Mouse (Mus musculus): ENCODE results near the gene Apoc4. TPM values are rescaled to one million over a fixed set of nuclear protein-coding genes. Genes with fewer than 3 reads are reported as not detected.

Apoc4 gene
- polyA plus RNA-seq, 1 experiment from 2014 or later = 0.08 TPM

DNA sequence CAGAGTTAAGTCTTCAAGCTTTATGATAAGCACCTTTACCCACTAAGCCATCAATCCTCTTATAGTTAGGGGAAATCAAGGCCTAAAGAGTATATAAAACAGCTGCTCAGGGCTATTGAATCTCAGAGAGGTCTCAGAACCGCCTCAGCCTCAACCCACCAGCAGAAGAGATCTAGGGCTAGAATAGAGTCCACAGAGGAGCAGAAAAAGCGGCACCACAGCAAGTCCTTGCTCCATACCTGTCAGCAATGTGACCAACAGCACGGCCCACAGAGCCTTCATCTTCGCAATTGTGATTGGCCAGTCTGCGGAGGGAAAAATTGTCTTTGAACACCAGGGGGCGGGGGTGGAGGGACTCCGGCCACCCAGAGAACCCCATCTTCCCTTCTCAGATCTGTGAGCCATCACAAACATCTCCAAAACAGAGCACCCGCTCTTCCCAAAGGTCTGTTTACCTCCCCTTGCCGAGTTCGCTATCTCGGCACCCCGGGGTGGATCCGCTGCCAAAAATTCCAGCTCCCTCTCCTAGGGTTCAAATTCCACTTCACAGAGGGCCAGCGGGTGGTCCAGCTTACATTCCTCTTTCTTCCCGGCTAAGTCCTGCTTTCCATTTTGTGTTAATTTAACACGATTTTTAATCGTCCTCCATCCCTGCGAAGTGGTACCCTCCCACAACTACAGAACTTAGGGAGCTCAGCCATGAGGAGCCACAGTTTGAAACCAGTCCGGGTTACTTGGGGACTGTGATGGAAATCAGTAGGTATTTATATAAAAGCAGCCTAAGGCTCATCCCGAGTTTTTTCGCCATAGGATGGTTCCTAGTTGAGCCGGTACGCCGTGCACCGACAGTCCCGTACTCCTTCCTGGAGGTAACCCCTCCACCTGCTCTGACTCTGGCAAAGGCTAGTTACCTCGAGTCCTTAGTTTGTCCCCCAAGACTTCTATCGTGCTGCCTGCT lies 16.9 kb upstream of the Apoc4 start:
- peaks cover 24% of the 10 kb centered on the region for H3K36me3 ChIP-seq
- no peak overlapping the region for H3K27ac ChIP-seq (replicated peaks)
- H3K27me3 ChIP-seq = peaks cover 4% of the 10 kb centered on the region; the same call in 1 of the 2 replicates
- peak overlapping the region; percentile 60 for H3K4me2 ChIP-seq
- peak overlapping the region; percentile 35 for H3K4me3 ChIP-seq
- ATAC-seq (ENCODE audit: low read depth) = peak; percentile 3; the same call in 1 of the 2 replicates
- H3K4me1 ChIP-seq (replicated peaks) = peaks cover 31% of the 10 kb centered on the region
- no peaks in the 10 kb centered on the region for H3K9me3 ChIP-seq
- H3K9ac ChIP-seq = peak overlapping the region; percentile 69
- 3% methylated on average over 28 of the region's 28 CpGs for WGBS

DNA sequence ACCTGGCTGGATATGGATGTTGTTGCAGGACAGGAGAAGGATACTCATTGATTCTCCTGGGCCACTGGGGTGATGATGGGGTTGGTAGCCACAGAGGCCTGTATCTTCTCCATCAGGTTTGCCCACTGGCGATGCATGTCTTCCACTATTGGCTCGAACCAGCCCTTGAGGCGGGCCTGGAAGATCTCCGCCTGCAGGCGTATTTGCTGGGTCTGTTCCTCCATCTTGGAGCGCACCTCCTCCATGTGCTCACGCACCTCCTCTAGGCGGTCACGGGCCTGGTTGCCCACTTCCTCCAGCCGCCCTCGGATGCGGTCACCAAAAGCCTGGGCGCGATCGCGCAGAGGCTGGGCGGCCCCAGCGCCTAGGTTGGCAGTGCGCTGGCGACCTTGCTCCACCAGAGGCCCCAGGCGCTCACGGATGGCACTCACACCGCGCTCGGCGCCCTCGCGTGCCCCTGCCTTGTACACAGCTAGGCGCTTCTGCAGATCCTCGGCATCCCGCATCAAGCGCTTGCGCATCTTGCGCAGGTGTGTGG lies 15.1 kb upstream of the Apoc4 start:
- Histone ChIP-seq H3K9me3 (no peaks in the 10 kb centered on the region), H3K27me3 (peaks cover 4% of the 10 kb centered on the region; the same call in 1 of the 2 replicates), H3K27ac (replicated peaks) (no peak overlapping the region), H3K36me3 (peaks cover 11% of the 10 kb centered on the region), H3K4me1 (replicated peaks) (peaks cover 36% of the 10 kb centered on the region), H3K9ac (no peak overlapping the region), H3K4me2 (no peak overlapping the region), H3K4me3 (no peak overlapping the region)
- ATAC-seq (ENCODE audit: low read depth) = no peak
- WGBS = 95% methylated on average over 34 of the region's 34 CpGs

DNA sequence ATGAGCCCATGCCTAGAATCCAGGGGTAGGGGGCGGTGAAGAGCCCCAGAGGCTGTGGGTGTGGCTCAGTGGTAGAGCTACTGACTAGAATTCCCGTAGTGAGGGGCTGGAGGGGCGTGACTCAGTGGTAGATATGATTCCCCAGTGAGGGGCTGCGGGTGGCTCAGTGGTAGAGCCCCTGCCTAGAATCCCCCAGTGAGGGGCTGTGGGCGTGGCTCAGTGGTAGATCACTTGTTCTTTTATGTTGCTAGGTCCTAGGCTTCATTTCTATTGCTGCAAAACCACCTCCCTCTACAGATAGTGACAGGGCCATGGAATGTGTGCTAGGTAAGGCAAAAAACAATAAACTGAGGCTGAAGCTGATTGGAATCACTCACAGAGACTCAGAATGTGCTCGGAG lies 14.6 kb upstream of the Apoc4 start:
- Histone ChIP-seq H3K27me3 (peaks cover 4% of the 10 kb centered on the region; the same call in 1 of the 2 replicates), H3K27ac (replicated peaks) (no peak overlapping the region), H3K4me2 (no peak overlapping the region), H3K9me3 (no peaks in the 10 kb centered on the region), H3K4me3 (no peak overlapping the region), H3K9ac (no peak overlapping the region), H3K4me1 (replicated peaks) (peaks cover 35% of the 10 kb centered on the region), H3K36me3 (peaks cover 11% of the 10 kb centered on the region)
- WGBS = 88% methylated on average over 6 of the region's 6 CpGs
- no peak for ATAC-seq (ENCODE audit: low read depth)

DNA sequence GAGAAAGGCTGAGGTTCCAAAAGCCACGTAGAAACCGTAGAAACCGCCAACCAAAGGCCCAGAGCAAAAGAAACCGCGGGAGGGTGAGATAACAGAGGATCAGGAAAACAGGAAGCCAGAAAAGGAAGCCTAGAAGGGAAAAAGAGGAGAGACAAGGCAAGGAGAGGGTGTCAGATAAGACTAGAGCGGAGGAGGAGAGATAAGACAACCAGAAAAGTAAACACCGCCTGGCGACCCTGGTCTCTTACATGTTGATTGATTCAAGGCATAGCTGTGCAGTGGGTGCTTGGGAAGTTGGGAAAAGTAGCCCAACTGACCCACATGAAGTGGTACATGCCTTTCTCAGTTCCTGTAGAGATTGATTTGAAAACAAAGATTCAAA lies 13.9 kb upstream of the Apoc4 start:
- H3K27ac ChIP-seq (replicated peaks) = no peak overlapping the region
- H3K9ac ChIP-seq = no peak overlapping the region
- no peak overlapping the region for H3K4me2 ChIP-seq
- H3K4me3 ChIP-seq = no peak overlapping the region
- H3K36me3 ChIP-seq = peaks cover 11% of the 10 kb centered on the region
- no peaks in the 10 kb centered on the region for H3K9me3 ChIP-seq
- H3K4me1 ChIP-seq (replicated peaks) = peaks cover 28% of the 10 kb centered on the region
- no peak for ATAC-seq (ENCODE audit: low read depth)
- 58% methylated on average over 8 of the region's 8 CpGs for WGBS
- peaks cover 4% of the 10 kb centered on the region; the same call in 1 of the 2 replicates for H3K27me3 ChIP-seq

DNA sequence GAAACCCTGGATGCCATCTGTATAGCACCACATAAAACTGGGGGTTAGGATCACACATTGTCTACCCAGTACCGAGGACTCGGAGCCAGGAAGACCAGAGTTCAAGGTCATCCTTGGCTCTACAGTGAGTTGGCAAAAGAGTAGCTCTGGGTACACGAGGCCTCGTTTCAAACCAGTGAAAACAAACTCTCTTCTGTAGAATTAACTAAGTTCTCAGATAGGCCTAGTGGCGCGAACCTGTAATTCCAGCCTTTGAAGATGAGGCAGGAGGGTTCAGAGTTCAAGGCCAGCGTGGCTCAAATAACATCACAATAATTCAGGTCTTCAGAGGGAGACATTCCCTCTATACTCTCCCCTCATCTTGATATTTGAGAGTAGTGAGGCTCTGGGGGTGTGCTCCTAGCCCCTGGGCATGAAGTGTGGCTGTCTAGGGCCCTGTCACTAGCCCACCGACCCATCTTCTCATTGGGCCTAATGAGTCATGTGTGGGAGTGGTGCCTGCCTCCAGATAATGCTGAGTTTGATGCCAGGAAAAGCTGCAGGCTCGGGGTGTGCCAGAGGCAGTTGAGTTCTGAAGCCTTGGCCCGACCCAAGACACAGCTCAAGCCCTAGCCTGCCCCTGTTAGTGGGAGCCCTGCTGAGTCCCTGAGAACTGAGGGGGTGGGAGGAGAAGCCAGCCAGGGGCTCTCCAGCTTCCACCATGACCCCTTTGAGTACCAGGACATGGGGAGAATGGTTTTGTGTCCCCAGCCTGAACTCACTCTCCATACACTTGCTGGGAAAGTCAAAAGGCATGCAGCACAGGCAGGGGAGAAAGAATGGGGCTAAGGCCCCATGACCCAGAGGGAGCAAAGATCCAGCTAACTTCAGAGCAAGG lies 13.3 kb upstream of the Apoc4 start:
- Histone ChIP-seq H3K4me1 (replicated peaks) (peaks cover 26% of the 10 kb centered on the region), H3K36me3 (peaks cover 11% of the 10 kb centered on the region), H3K27ac (replicated peaks) (no peak overlapping the region), H3K9ac (no peak overlapping the region), H3K4me2 (no peak overlapping the region), H3K27me3 (peaks cover 4% of the 10 kb centered on the region; the same call in 1 of the 2 replicates), H3K4me3 (no peak overlapping the region), H3K9me3 (no peaks in the 10 kb centered on the region)
- 87% methylated on average over 10 of the region's 10 CpGs for WGBS
- no peak for ATAC-seq (ENCODE audit: low read depth)

DNA sequence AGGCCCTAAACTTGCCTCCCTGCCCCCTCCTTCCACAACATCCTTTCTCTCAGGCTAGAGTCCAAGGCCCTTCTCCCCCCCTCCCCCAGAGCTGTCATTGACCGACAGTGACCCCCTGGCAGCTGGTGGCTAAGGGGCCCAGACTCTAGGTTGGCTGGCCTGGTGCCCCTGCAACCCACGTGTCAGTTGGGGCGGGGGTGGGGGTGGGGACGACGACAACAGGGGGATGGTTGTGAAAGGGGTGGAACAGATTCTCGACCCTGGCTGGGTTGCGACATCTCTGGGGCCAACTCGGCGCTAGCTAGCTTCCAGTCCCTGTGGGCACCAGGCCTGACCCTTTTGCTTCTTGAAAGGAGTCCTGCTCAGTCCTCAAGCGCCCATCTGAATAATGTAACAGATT lies 12.1 kb upstream of the Apoc4 start:
- no peaks in the 10 kb centered on the region for H3K9me3 ChIP-seq
- no peak overlapping the region for H3K4me2 ChIP-seq
- H3K27me3 ChIP-seq = 0 out of 2 replicates have a peak, but pooled peaks cover 4% of the 10 kb centered on the region
- peaks cover 14% of the 10 kb centered on the region for H3K4me1 ChIP-seq (replicated peaks)
- H3K36me3 ChIP-seq = peaks cover 11% of the 10 kb centered on the region
- H3K9ac ChIP-seq = no peak overlapping the region
- H3K27ac ChIP-seq (replicated peaks) = no peak overlapping the region
- WGBS = 32% methylated on average over 10 of the region's 10 CpGs
- no peak overlapping the region for H3K4me3 ChIP-seq
- ATAC-seq (ENCODE audit: low read depth) = no peak

DNA sequence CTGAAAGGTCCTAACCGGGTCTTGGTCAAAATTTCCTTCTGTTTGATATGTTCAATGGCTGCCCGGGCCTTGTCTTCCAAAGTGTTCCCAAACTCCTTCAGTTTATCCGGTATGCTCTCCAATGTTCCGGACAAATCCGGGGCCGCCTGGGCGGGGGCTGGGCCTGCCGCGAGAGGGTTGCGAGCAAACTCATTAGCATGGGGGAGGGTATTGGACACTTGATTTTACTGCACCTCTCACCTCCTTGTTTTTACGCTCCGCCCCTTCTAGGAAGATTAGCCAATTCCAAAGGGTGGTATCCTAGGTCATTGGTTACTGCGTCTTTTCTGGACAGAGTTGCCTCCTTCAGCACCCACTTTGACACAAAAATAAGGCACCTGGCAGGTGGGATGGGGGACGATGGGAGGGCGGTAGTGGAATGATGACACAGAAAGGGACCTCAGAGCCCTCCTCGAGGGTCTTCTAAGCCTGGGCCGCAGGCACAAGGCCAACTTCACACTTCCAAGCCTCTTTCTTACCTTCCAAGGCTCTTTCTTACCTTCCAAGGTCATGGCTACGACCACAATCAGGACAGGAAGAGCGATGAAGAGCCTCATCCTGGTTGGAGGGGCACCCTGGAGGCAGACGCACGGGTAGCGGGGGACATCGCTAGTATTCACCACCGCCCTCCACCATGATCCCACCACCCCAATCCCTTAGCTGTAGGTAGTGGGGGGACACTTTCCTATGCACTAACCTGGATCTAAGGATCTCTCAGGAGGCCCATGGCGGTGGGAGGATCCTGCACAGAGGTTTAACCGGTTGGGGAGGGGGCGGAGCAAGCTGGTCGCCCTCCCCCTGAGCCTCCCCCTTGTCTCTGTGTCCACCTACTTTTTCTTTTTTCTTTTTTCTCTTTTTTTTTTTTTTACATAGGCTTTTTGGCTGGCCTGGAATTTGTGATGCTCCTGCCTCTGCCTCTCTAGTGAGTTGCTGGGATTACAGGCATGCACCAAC lies 10.9 kb upstream of the Apoc4 start, which contains the start of gene Apoc1:
Gene Apoc1, minus strand, starts transcription at position 788 of the 993 bp plus-strand sequence.
- WGBS = 45% methylated on average over 28 of the region's 28 CpGs
- H3K4me2 ChIP-seq = no peak within 1 kb of the TSS
- no peak within 1 kb of the TSS for H3K9ac ChIP-seq
- peaks cover 11% of the 10 kb centered on the region for H3K36me3 ChIP-seq
- H3K27ac ChIP-seq (replicated peaks) = no peak within 1 kb of the TSS
- H3K9me3 ChIP-seq = no peaks in the 10 kb centered on the region
- no peak for ATAC-seq (ENCODE audit: low read depth)
- H3K4me3 ChIP-seq = no peak within 1 kb of the TSS
- H3K27me3 ChIP-seq = no peaks in the 10 kb centered on the region
- H3K4me1 ChIP-seq (replicated peaks) = peaks cover 8% of the 10 kb centered on the region

DNA sequence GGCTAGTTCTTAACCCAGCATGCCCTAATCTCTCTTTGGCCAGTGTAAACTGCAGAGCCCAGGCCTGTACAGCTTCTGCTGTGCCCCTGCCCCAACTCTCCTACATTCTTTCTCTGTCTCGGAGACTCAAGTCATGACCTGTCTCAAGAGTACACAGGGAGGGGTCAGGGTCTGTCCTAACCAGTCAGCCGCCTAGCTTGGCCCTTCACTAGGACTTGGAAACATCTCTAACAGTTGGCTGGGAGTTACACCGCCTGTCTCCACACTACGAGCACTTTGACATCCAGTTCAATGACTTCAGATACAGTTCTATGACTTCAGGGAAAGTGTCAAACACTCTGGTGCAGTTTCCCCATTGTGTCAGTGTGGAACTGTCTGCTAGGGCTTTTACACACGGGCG lies 10.2 kb upstream of the Apoc4 start:
- WGBS = 74% methylated on average over 6 of the region's 6 CpGs
- no peak for ATAC-seq (ENCODE audit: low read depth)
- Histone ChIP-seq H3K27ac (replicated peaks) (no peak overlapping the region), H3K4me3 (no peak overlapping the region), H3K27me3 (no peaks in the 10 kb centered on the region), H3K9ac (no peak overlapping the region), H3K9me3 (no peaks in the 10 kb centered on the region), H3K36me3 (peaks cover 6% of the 10 kb centered on the region), H3K4me1 (replicated peaks) (peaks cover 8% of the 10 kb centered on the region), H3K4me2 (no peak overlapping the region)

DNA sequence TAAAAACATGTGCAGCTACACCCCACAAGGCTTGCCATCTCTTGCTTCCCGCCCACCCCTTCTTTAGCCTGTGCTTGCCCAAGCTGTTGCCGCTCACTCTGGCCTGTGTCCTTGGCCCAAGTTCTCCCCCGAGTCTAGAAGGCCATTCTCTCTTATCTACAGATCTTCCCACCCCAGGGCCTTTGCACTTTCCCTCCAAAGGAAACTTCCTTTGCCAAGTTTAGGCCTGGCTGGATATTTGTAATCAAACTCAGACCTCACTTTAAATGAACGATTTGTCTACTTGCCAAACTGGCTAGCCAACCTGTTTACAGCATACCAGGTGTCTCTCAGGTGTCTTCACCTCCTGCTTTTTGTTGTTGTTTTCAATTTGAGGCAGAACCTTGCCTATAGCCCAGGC lies 9.6 kb upstream of the Apoc4 start:
- H3K9ac ChIP-seq = no peak overlapping the region
- H3K4me1 ChIP-seq (replicated peaks) = peaks cover 8% of the 10 kb centered on the region
- no peak overlapping the region for H3K27ac ChIP-seq (replicated peaks)
- ATAC-seq (ENCODE audit: low read depth) = no peak
- 0 out of 2 replicates have a peak, but pooled peaks cover under 1% of the 10 kb centered on the region for H3K36me3 ChIP-seq
- 89% methylated on average over 4 of the region's 4 CpGs for WGBS
- no peaks in the 10 kb centered on the region for H3K9me3 ChIP-seq
- H3K4me3 ChIP-seq = no peak overlapping the region
- H3K27me3 ChIP-seq = no peaks in the 10 kb centered on the region
- no peak overlapping the region for H3K4me2 ChIP-seq

DNA sequence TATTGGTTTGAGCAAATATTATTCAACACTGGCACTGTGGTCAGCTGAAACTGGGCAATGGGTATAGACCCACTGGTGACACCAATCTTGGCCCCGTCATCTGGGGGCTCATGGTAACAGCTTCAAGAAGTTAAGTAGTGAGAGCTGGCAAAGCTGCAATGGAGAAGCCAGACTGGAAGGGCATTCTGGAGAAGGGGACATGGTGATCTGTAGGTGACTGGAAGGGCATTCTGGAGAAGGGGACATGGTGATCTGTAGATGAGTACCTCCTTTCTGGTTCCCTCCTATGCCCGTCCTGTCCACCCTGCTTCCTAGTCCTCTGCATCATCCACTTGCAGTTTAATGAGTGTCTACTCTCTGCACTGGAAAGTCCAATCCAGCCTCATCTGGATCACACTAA lies 7.3 kb upstream of the Apoc4 start:
- no peak for ATAC-seq (ENCODE audit: low read depth)

DNA sequence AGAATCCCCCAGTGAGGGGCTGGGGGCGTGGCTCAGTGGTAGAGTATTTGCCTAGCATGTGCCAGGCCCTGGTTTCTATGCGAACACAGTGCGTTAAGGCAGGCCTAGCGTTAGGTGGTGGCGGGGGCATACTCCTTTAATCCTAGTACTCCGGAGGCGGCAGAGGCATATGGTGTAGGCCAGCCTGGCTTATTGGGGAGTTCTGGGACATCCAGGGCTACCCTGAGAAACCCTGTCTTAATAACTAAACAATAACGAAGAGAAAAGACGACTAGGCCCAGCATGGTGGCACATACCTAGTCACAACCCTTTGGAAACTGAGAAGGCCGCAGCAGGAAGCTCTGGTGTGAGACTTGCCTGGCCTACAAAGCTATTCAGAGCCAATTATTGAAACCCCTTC lies 6.8 kb upstream of the Apoc4 start:
- no peak for ATAC-seq (ENCODE audit: low read depth)
- Histone ChIP-seq H3K27ac (replicated peaks) (no peak overlapping the region), H3K9ac (no peak overlapping the region), H3K4me2 (no peak overlapping the region), H3K36me3 (no peaks in the 10 kb centered on the region), H3K4me1 (replicated peaks) (peaks cover 3% of the 10 kb centered on the region), H3K4me3 (no peak overlapping the region), H3K27me3 (no peaks in the 10 kb centered on the region), H3K9me3 (no peaks in the 10 kb centered on the region)
- WGBS = 92% methylated on average over 10 of the region's 10 CpGs

More for the DNA sequence above, 7.3 kb upstream of the Apoc4 start:
- no peaks in the 10 kb centered on the region for H3K36me3 ChIP-seq
- H3K9ac ChIP-seq = no peak overlapping the region
- 91% methylated on average over 2 of the region's 2 CpGs for WGBS
- no peak overlapping the region for H3K27ac ChIP-seq (replicated peaks)
- H3K9me3 ChIP-seq = no peaks in the 10 kb centered on the region
- no peaks in the 10 kb centered on the region for H3K27me3 ChIP-seq
- H3K4me2 ChIP-seq = no peak overlapping the region
- H3K4me3 ChIP-seq = no peak overlapping the region
- H3K4me1 ChIP-seq (replicated peaks) = peaks cover 8% of the 10 kb centered on the region
